Mouse (Mus musculus): ENCODE measurements around the gene Mospd2. TPM values are rescaled to one million over a fixed set of nuclear protein-coding genes. Genes with fewer than 3 reads are reported as not detected.

Mospd2 gene
- polyA plus RNA-seq, 1 experiment from 2014 or later: 16.0 TPM

- Histone ChIP-seq H3K36me3 (no peaks in the 10 kb centered on the region), H3K4me2 (replicated peaks) (no peak overlapping the region), H3K27ac (no peak overlapping the region), H3K9ac (no peak overlapping the region), H3K4me1 (no peaks in the 10 kb centered on the region), H3K4me3 (no peak overlapping the region), H3K9me3 (no peaks in the 10 kb centered on the region), H3K27me3 (no peaks in the 10 kb centered on the region)
- no peak for ATAC-seq (ENCODE audit: insufficient number of reproducible peaks, insufficient read depth, low FRiP score, low TSS enrichment)
- WGBS: 73% methylated on average over 2 of the region's 2 CpGs
Measured at GRCm38 (mm10) chrX:164901847-164902246, 78.3 kb downstream of the Mospd2 start.

- no peak for ATAC-seq (ENCODE audit: insufficient number of reproducible peaks, insufficient read depth, low FRiP score, low TSS enrichment)
- WGBS: 59% methylated on average over 2 of the region's 2 CpGs
- H3K9ac ChIP-seq: no peak overlapping the region
Measured at GRCm38 (mm10) chrX:164899805-164900204, 80.4 kb downstream of the Mospd2 start.

GRCm38 (mm10) chrX:164886260-164886659 is 93.9 kb downstream of the Mospd2 start:
- no peak overlapping the region for H3K9ac ChIP-seq
- no peak for ATAC-seq (ENCODE audit: insufficient number of reproducible peaks, insufficient read depth, low FRiP score, low TSS enrichment)
- H3K4me3 ChIP-seq: no peak overlapping the region
- H3K27ac ChIP-seq: no peak overlapping the region
- no peak overlapping the region for H3K4me2 ChIP-seq (replicated peaks)
- no peaks in the 10 kb centered on the region for H3K27me3 ChIP-seq
- 100% methylated on average over 1 of the region's 1 CpGs for WGBS
- no peaks in the 10 kb centered on the region for H3K36me3 ChIP-seq
- no peaks in the 10 kb centered on the region for H3K4me1 ChIP-seq
- H3K9me3 ChIP-seq: no peaks in the 10 kb centered on the region

More at GRCm38 (mm10) chrX:164899805-164900204, 80.4 kb downstream of the Mospd2 start:
- no peaks in the 10 kb centered on the region for H3K36me3 ChIP-seq
- H3K4me1 ChIP-seq: no peaks in the 10 kb centered on the region
- H3K27ac ChIP-seq: no peak overlapping the region
- H3K27me3 ChIP-seq: no peaks in the 10 kb centered on the region
- H3K4me2 ChIP-seq (replicated peaks): no peak overlapping the region
- H3K9me3 ChIP-seq: no peaks in the 10 kb centered on the region
- no peak overlapping the region for H3K4me3 ChIP-seq

Other genes starting within 250 kb of the Mospd2 start
- gene Fancb, start 217 bp upstream of the Mospd2 start, polyA plus RNA-seq (2016; fragmentation: Nextera tagmentation; extraction: Ambion mirVana): 8.0 and 9.2 TPM in 2 replicates
- gene Gm17604, start 24.5 kb upstream of the Mospd2 start, polyA plus RNA-seq (2016; fragmentation: Nextera tagmentation; extraction: Ambion mirVana): not detected in 2 replicates

All from embryonic facial prominence, embryonic 12.5 days (tissue).